Mouse (Mus musculus): ENCODE results near the gene Gm21425.
"Not testable (repeated sequence)": the region's sequence is repeated elsewhere in the genome, so short reads cannot be mapped to it uniquely, and the experiment has no call there.

Gene Gm21425

DNA sequence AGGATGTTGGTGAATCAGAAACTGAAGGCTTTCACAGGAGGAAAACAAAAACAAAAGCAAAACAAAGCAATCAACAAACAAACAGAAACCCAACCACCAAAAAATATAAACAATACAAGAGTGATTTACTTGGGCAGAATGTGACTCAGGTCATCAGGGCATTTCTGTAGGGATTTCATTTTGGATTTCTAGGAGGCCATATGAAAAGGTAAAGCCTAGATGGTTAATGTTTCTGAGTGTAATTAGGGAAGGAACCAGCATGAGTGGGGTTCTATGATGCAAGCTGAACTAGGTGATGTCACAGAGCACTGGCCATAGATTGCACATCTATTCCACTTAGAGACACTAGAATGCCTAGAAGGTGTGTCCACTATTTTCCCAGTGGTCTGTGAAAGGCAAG lies at the start of gene Gm21425:
Gene Gm21425, plus strand, starts transcription at position 301 of the 400 bp plus-strand sequence.
- DNase-seq (ENCODE audit: low spot score in 2 of 2): not testable (repeated sequence)

DNA sequence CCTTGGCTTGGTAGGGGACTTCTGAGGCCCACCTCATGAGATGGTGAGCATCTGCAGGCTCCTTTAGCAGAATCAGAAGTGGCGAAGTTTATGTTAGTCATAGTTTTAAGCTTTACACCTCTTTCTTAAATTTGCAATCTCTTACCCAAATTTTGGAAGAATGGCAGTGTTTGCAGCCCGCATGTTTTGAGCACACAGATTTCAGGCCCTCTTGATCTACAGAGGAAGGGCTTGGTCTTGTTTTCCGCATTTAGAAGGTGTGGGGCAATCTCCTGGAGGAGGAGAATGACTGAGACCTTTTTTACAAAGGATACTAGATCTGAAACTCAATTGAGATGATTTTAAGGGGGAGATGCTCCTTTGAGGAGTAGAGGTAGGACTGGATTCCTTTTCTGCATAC lies 28.4 kb upstream of the Gm21425 start, which contains the start of gene Gm21891:
Gene Gm21891, minus strand, starts transcription at position 101 of the 400 bp plus-strand sequence.
- DNase-seq (ENCODE audit: low spot score in 2 of 2): not testable (repeated sequence)

Measured in spleen, postnatal 14 days (tissue).